Mouse (Mus musculus) hindlimb bud, embryonic 11.5 days (tissue): ENCODE measurements around the gene Sgsm2.

Experiments used
- DNase-seq: peaks from one replicate; pipeline ENCODE4 v3.0.0-alpha.2; 2012; ENCODE audit warnings: low read depth, low spot score; ENCODE audit errors: extremely low spot score

The Sgsm2 gene

DNA sequence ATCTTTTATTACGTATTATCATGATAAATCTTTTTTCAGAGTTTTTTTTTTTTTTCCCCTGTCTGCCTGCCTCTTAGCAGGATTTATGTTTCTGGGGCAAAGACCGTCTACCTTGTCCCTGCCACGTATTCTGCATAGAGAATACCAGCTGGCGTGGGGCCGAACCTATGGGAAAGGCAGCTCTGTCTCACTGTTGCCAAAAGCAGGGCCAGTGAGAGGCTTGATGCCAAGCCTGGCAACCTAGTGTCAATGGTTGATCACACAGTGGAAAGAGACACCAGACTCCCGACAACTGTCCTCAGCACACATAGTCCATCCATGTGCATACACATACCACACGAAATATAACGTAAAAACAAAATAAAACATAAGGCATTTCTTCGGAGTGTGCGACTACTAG, 13.8 kb downstream of the Sgsm2 start:
- DNase-seq, result no peak

- no peak for DNase-seq
Observed at GRCm38 (mm10) chr11:74881979-74882378, 14.9 kb downstream of the Sgsm2 start.

DNA sequence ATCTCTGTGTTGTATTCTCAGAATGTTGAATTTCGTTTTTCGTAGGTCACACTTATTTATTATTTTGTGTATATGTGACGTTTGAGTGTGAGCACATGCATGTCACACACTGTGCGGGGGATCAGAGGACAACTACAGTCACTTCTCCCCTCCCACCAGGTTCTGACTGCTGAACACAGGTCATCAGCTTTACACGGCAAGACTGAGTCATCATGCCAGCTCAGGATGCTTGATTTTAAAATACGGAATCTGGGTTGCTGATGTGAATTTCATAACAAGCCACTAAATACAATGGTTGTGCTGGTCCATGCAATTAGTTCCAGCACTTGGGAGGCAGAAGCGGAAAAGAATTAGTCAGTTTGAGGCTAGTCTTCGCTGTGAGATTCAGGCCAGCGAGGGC, 15.9 kb downstream of the Sgsm2 start:
- no peak for DNase-seq

DNA sequence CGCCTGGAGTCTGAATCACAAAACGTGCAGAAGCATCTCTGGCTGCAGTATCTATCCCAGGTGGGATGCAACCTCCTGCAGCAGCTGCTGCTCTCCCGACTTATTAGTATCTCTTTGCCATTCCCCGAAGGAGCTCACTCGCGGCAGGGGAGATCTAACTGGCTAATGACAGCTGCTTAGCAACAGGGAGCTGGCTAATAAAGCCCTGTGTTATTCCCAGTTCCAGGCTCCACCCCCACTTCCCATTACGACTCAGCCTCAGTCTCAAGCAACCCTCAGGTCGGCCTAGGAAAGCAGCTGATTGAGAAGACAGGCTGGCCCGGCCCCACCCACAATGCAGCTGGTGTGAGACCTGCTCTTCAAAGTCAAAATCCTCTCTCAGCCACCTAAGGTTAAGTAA, 20.1 kb downstream of the Sgsm2 start:
- DNase-seq, result peak; percentile 28

DNA sequence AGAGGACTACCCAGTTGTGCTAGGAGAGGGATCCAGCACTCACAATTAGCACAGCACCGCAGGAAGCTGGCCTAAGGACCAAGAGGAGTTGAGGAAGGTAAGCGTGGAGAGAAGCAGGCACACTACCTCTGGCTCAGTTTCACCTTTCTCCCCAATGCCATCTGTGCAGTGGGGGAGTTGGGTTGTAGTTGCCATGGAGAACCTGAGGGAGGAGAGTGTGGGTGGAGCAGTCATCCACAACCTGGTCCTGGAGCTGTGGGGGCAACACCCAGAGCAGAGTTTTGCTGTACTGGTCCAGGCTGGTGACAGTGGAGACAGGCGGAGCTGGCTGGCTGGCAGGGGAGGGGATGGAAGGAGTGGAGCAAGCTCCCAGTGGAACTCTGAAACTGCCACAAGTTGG, 22.2 kb downstream of the Sgsm2 start:
- no peak for DNase-seq

- DNase-seq, result no peak
Observed at GRCm38 (mm10) chr11:74870991-74871622, 25.8 kb downstream of the Sgsm2 start.

DNA sequence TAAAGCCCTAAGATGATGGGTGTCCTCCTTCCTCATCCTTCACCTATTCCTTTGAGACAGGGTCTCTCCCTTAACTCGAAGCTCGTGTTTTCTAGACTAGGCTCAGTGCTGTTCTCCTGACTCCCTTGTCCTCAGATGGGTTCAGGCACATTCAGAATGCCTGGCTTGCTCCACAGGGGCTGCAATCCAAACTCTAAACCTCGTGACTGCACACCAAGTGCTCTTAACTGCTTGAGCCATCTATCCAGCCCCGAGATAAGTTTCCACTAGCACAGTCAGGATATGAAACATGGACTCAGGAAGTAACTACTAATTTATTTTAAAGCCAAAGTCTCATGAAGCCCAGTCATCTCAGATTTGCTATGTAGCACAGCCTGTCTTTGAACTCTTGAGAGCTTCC, 26.3 kb downstream of the Sgsm2 start:
- no peak for DNase-seq

DNA sequence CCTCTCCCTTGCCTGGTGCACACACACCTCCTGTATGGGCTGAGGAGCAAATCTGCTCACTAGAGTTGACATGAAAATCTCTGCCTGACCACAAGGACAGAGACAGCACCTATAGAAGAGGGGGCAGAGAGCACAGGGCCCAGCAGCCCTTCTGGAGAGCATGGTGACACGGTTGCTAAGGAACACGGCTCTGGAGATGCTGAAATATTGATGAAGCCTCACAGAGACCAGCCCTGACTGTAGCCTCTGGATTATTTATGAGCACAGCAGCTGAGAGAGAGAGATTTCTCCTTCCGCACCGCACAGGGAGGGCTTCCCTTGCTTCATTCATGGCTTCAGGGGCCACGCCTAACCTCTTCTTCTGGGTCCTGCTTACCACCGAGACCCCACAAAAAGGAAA, 27.3 kb downstream of the Sgsm2 start:
- no peak for DNase-seq

GRCm38 (mm10) chr11:74868046-74868760, 28.7 kb downstream of the Sgsm2 start:
- no peak for DNase-seq

DNA sequence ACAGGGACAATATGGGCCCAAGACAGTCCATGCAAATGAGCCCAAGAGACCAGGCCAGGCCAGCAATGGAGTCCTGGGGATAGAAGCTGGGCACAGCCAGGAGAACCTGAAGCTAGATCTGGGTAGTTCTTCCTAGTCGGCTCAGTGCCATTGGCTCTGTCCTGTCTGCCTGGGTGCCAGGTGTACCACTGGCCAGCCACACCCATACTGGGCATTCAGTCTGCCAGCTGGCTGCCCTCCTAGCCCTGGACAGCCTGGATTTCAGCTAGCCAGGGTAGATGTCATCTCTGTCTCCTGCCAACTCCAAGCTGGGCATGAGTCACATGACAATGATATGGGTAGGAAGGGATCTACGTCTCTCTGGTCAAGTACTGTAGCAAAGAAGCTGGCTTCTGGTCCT, 29.7 kb downstream of the Sgsm2 start:
- no peak for DNase-seq

DNA sequence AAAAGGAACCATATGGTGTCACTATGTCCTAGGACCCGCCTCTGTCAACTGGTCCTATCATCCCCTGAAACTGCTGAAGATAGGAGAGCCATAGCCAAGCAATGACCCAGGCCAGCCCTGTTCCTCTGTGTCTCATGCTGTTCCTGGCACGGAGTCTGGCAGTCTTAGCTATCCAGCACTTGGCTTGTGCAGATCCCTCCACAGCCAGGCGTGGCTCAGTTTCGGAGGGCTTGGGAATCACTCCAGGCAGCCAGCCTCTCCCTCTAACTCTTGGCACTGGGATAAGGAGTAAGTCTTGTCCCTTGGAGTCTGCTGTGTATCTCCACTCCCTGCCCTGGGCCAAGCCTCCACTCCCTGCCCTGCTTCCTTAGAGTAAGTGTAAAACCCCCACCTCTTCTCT, 30.2 kb downstream of the Sgsm2 start:
- DNase-seq, result no peak

GRCm38 (mm10) chr11:74865252-74865651, 31.6 kb downstream of the Sgsm2 start:
- DNase-seq, result no peak

DNA sequence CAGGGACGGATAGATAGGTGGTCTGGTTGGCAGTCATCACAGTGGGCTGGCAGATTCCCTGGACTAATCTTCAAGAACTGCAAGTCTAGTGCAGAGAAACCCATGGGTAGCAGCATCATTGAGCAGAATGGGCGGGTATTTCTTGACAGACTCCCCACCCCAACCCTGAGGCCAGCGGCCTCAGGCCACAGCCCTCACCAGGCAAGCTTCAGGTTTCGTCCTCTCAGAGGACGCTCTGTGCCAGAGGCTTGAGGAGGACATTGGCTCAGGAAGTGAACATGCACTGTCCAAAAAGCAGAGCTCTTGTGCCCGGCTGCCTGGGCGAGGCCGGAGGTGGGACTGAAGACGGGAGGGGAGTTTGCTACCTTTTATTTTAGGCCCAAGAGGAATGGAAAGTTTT, 32.4 kb downstream of the Sgsm2 start:
- no peak for DNase-seq

GRCm38 (mm10) chr11:74863471-74863870, 33.4 kb downstream of the Sgsm2 start:
- DNase-seq, result no peak

DNA sequence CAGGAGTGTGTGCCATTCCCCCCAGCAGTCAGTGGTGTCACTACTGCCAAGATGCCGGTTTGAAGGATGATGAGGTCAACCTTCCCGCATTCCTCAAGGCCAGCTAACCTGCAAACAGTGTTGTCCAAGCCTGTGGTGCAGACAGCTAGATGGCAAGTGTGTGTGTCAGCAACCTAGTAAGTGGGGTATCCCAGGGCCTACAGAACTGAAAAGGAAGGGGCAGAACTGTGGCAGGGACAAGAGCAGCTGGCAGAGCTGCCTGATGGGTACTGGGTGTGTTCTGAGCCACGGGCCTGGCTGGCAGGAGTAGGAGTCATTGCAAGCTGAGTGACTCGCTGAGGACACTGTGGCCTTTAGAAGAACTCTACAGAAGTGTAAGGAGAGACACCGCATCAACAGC, 34.7 kb downstream of the Sgsm2 start:
- no peak for DNase-seq

DNA sequence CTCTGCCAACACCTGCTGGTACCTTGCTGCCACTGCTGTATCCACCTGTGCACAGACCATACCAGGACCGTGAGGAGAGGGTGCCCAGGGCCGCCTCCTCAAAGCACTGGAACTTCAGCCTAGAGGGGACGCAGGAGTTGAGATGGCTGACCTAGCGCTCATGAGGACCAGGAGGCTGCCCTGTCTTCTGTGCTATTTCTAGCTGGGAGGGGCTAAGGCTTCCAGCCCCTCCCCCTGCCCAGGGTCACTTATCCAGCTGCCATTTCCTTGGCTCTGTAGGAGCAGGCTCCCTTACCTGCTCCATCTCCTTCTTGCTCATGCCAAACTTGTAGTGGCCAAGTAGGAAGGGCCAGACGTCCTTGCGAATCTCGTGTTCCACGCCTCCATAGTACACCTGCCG, 39.1 kb downstream of the Sgsm2 start:
- no peak for DNase-seq

DNA sequence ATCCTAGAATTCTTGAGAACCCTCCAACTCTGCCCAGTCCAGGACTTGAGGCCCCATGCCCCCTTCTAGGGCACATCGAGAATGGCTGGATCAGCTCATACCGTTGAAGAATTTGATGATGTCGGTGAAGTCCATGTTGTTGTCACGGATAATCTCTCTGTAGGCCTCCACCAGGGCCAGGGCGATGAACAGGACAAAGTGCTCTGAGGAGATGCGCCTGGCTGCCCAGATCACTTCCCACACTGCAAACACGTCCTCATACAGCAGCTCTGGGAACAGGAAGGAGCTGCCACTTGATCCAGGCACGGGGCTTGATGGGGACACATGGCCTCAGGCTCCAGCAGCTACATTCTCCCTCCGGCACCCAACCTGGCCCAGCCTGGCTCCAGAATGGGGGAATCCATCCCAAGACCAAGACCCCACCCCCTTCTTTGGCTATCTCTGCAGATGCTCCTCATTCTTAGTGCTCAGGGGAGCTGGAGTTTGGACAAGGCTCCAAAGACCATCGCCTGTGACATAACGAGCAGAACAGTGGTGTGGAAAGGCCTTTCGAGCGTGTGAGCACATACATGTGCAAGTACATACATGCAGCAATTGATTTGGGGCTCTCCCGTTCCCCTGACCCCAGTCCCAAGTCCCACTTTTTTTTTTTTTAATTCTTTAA, 45.7 kb downstream of the Sgsm2 start:
- DNase-seq, result no peak

- DNase-seq, result no peak
Observed at GRCm38 (mm10) chr11:74847919-74848521, 48.8 kb downstream of the Sgsm2 start.

- no peak for DNase-seq
Observed at GRCm38 (mm10) chr11:74845784-74846183, 51.1 kb downstream of the Sgsm2 start.

DNA sequence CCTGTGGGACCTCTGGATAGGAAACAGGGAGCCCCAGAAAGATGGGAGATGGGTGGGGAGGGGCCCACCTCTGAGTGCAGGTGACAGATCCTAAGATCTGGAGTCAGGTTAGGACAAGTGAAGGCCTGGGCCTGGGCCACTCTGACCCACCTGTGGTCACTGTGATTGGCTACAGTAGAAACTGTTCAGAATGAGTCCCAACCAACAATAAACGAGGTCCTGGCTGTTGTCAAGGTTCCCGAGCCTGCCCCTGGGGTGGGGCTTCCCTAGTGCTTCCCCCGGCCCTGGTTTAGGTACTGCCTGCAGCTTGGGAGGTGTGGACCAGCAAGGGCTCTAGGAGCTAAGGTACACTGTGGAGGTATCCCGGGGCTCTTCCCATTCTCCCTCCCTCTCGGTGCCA, 53.1 kb downstream of the Sgsm2 start:
- DNase-seq, result no peak

DNA sequence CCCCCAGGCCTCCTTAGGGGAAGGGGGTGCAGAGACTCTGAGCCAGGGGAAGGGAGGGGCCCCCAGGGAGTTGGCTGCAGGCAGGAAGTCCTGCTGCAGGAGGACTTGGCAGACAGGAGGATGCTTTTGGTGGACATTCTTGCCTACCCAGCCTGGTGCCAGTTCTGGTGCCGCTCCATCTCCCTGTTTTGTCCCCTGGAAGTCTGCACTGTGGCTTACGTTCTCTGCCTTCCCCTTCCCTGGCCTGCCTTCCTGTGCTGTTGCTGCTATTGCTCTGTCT, 53.5 kb downstream of the Sgsm2 start:
- no peak for DNase-seq
